Mouse (Mus musculus) spleen, adult 2 months (tissue): ENCODE data around the gene Ube2g1.

Experiments
- CTCF ChIP-seq: fragments of 200-500 bp; IDR thresholded peaks from 2 replicates; pipeline ENCODE4 v1.5.1; 2011; ENCODE audit warnings: mild to moderate bottlenecking, inconsistent platforms; ENCODE audit not compliant: insufficient read depth, insufficient read length, insufficient replicate concordance; ENCODE audit errors: extremely low read depth
- POLR2A ChIP-seq: fragments of 200-500 bp; IDR thresholded peaks from 2 replicates; pipeline ENCODE4 v1.6.1; 2011; ENCODE audit warnings: low read depth, low read length, inconsistent platforms

- TF ChIP-seq CTCF (no peak), POLR2A (no peak)
These were observed 11.4 kb downstream of the Ube2g1 start for GRCm38 (mm10) chr11:72618476-72618875.
